Mouse (Mus musculus) thymus, postnatal 4 days (tissue): ENCODE data around the gene Smim20.

Experiments used
- DNase-seq: peaks from one replicate; pipeline ENCODE4 v3.0.0; 2021

The Smim20 gene

GRCm38 (mm10) chr5:53314404-53315167 lies 47.7 kb downstream of the Smim20 start:
- no peak for DNase-seq

- DNase-seq: no peak
These were observed 48.9 kb downstream of the Smim20 start for GRCm38 (mm10) chr5:53315829-53316228.

GRCm38 (mm10) chr5:53317396-53317795 lies 50.5 kb downstream of the Smim20 start:
- no peak for DNase-seq

GRCm38 (mm10) chr5:53317885-53318466 lies 51.1 kb downstream of the Smim20 start:
- DNase-seq: no peak

- DNase-seq: no peak
These were observed 53.4 kb downstream of the Smim20 start for GRCm38 (mm10) chr5:53320331-53320730.

GRCm38 (mm10) chr5:53321901-53322300 lies 55.0 kb downstream of the Smim20 start:
- DNase-seq: no peak

- DNase-seq: no peak
These were observed 55.6 kb downstream of the Smim20 start for GRCm38 (mm10) chr5:53322471-53322870.

- DNase-seq: no peak
These were observed 56.2 kb downstream of the Smim20 start for GRCm38 (mm10) chr5:53323121-53323520.

GRCm38 (mm10) chr5:53324256-53324655 lies 57.4 kb downstream of the Smim20 start:
- DNase-seq: no peak

- DNase-seq: no peak
These were observed 57.9 kb downstream of the Smim20 start for GRCm38 (mm10) chr5:53324791-53325190.

GRCm38 (mm10) chr5:53326023-53326422 lies 59.1 kb downstream of the Smim20 start:
- peak; percentile 71 for DNase-seq

- DNase-seq: no peak
These were observed 59.6 kb downstream of the Smim20 start for GRCm38 (mm10) chr5:53326491-53326890.
